Mouse (Mus musculus) activated CD4-positive, CD25-positive, alpha-beta regulatory T cell (primary cell): Measurements from ENCODE around the gene Ect2. TPM values are rescaled to one million over a fixed set of nuclear protein-coding genes. Genes with fewer than 3 reads are reported as not detected.

Source experiments
- polyA plus RNA-seq, 2 experiments: library from polyadenylated mRNA; unstranded; fragments of 100-300 nt; shearing (Covaris generic); gene quantifications; one replicate each; pipeline ENCODE4 v1.2.1; 2017

Ect2 gene
- 10 to 100 TPM in 1 of 2 experiments, 1 to 10 TPM in 1; 8.1 to 11.0 TPM for polyA plus RNA-seq

GRCm38 (mm10) chr3:27153701-27154209 is at the start of gene Ect2:
Ect2 (minus strand) TSS chr3:27153878.

GRCm38 (mm10) chr3:27182733-27183600 is 29.3 kb upstream of the Ect2 start, which contains the start of gene Nceh1:
Nceh1 (plus strand) TSS chr3:27182965.

Other genes starting within 250 kb of the Ect2 start
- 10 to 100 TPM; 22.8 to 23.3 TPM for gene Nceh1, start 29.1 kb upstream of the Ect2 start, polyA plus RNA-seq
- gene Tnfsf10, start 163.2 kb upstream of the Ect2 start, polyA plus RNA-seq = 10 to 100 TPM in 1 of 2 experiments, 1 to 10 TPM in 1; 9.5 to 29.6 TPM
- not detected for gene Ghsr, start 217.5 kb upstream of the Ect2 start, polyA plus RNA-seq